Mouse (Mus musculus) lung, adult 18-20 months (tissue): ENCODE data around the gene Tmem233.

Source experiments
- DNase-seq, 2 experiments: peaks; one replicate each; pipeline ENCODE4 v3.0.0; 2022; ENCODE audit warnings: mixed read lengths in 2 of 2

Tmem233 gene

GRCm38 (mm10) chr5:116003154-116003553 lies 79.9 kb downstream of the Tmem233 start:
- DNase-seq, result no peak

- no peak for DNase-seq
Observed at GRCm38 (mm10) chr5:115997376-115997775, 85.7 kb downstream of the Tmem233 start.

GRCm38 (mm10) chr5:115994101-115994500 lies 88.9 kb downstream of the Tmem233 start:
- DNase-seq, result no peak

- no peak for DNase-seq
Observed at GRCm38 (mm10) chr5:115991717-115992116, 91.3 kb downstream of the Tmem233 start.
